Mouse (Mus musculus) bone marrow, adult 2 months (tissue): ENCODE results near the gene Pla2g16. TPM values are rescaled to one million over a fixed set of nuclear protein-coding genes. Genes with fewer than 3 reads are reported as not detected.

Experiments used
- H3K27ac ChIP-seq: fragments of 200-500 bp; 2 replicates; pipeline ENCODE4 v1.5.1; 2012; ENCODE audit warnings: low read depth, mild to moderate bottlenecking, control low read depth, inconsistent platforms, low read length; ENCODE audit not compliant: control insufficient read depth, poor library complexity, insufficient read depth
- H3K4me1 ChIP-seq: fragments of 200-500 bp; 2 replicates; pipeline ENCODE4 v1.6.1; 2011; ENCODE audit warnings: low read length; ENCODE audit not compliant: control insufficient read depth, insufficient read depth
- H3K4me3 ChIP-seq: fragments of 200-500 bp; replicated peaks from 2 replicates; pipeline ENCODE3; 2011; ENCODE audit warnings: mild to moderate bottlenecking, low read depth, low read length, control low read depth; ENCODE audit not compliant: control insufficient read depth
- CTCF ChIP-seq: fragments of 200-500 bp; IDR thresholded peaks from 2 replicates; pipeline ENCODE4 v1.5.1; 2011; ENCODE audit warnings: low read length, control low read depth; ENCODE audit not compliant: control insufficient read depth, insufficient read depth
- POLR2A ChIP-seq: fragments of 200-500 bp; IDR thresholded peaks from 2 replicates; pipeline ENCODE4 v1.6.1; 2011; ENCODE audit warnings: low read depth, mild to moderate bottlenecking, control low read depth, low read length, borderline replicate concordance; ENCODE audit not compliant: control insufficient read depth
- WGBS: fragments of 180-500 bp; shearing (Covaris S2); methylation state at CpG from one replicate; pipeline ENCODE4 v1.1.7; 2018; 5-methylcytosine and 5-hydroxymethylcytosine counted together
- polyA plus RNA-seq: library from polyadenylated mRNA; stranded (reverse); fragments of >200 nt; gene quantifications from 2 replicates; pipeline ENCODE4 v1.2.4, GENCODE M21; 2011; ENCODE audit warnings: low replicate concordance; ENCODE audit not compliant: missing spikeins, insufficient read depth, insufficient read length

The Pla2g16 gene
- polyA plus RNA-seq, 1 experiment, result 23.4 TPM

- 90% methylated on average over 5 of the region's 5 CpGs for WGBS
- TF ChIP-seq POLR2A (no peak), CTCF (no peak)
These were observed 25.4 kb upstream of the Pla2g16 start for GRCm38 (mm10) chr19:7531906-7532305.

GRCm38 (mm10) chr19:7533891-7534290, 23.4 kb upstream of the Pla2g16 start:
- Histone ChIP-seq H3K27ac (no peak overlapping the region), H3K4me3 (no peak overlapping the region), H3K4me1 (no peaks in the 10 kb centered on the region)
- TF ChIP-seq CTCF, result no peak
- TF ChIP-seq POLR2A, result no peak
- 90% methylated on average over 5 of the region's 5 CpGs for WGBS

More at GRCm38 (mm10) chr19:7531906-7532305, 25.4 kb upstream of the Pla2g16 start:
- H3K4me3 ChIP-seq, result no peak overlapping the region
- no peak overlapping the region for H3K27ac ChIP-seq
- H3K4me1 ChIP-seq, result no peaks in the 10 kb centered on the region

- whole genome bisulfite sequencing, result 86% methylated on average over 3 of the region's 3 CpGs
- Histone ChIP-seq H3K4me3 (no peak overlapping the region), H3K4me1 (no peaks in the 10 kb centered on the region), H3K27ac (no peak overlapping the region)
- TF ChIP-seq CTCF (no peak), POLR2A (no peak)
These were observed 8.3 kb upstream of the Pla2g16 start for GRCm38 (mm10) chr19:7548924-7549323.

- WGBS, result 56% methylated on average over 4 of the region's 4 CpGs
- no peak overlapping the region for H3K4me3 ChIP-seq
- H3K4me1 ChIP-seq, result peaks cover 2% of the 10 kb centered on the region
- peak overlapping the region; percentile 74 for H3K27ac ChIP-seq
- TF ChIP-seq POLR2A (no peak), CTCF (no peak)
These were observed 5.5 kb upstream of the Pla2g16 start for GRCm38 (mm10) chr19:7551550-7552300.

GRCm38 (mm10) chr19:7552301-7552673, 5.0 kb upstream of the Pla2g16 start:
- no peak for TF ChIP-seq CTCF
- no peak for TF ChIP-seq POLR2A

GRCm38 (mm10) chr19:7553441-7553840, 3.8 kb upstream of the Pla2g16 start:
- no peak for TF ChIP-seq POLR2A
- no peak for TF ChIP-seq CTCF
- peaks cover 2% of the 10 kb centered on the region for H3K4me1 ChIP-seq
- peak overlapping the region; percentile 19; the same call in 1 of the 2 replicates for H3K27ac ChIP-seq
- H3K4me3 ChIP-seq, result no peak overlapping the region

More at GRCm38 (mm10) chr19:7552301-7552673, 5.0 kb upstream of the Pla2g16 start:
- peaks cover 2% of the 10 kb centered on the region for H3K4me1 ChIP-seq
- 58% methylated on average over 2 of the region's 2 CpGs for WGBS
- H3K27ac ChIP-seq, result peak overlapping the region; percentile 17; the same call in 1 of the 2 replicates
- no peak overlapping the region for H3K4me3 ChIP-seq

GRCm38 (mm10) chr19:7554881-7555280, 2.4 kb upstream of the Pla2g16 start:
- TF ChIP-seq POLR2A (no peak), CTCF (no peak)
- Histone ChIP-seq H3K27ac (no peak overlapping the region), H3K4me3 (no peak overlapping the region), H3K4me1 (peaks cover 2% of the 10 kb centered on the region)
- 72% methylated on average over 4 of the region's 4 CpGs for WGBS

GRCm38 (mm10) chr19:7556641-7557040, 618 bp upstream of the Pla2g16 start:
- TF ChIP-seq POLR2A (no peak), CTCF (no peak)
- H3K27ac ChIP-seq, result no peak overlapping the region
- no peak overlapping the region for H3K4me3 ChIP-seq
- peaks cover 2% of the 10 kb centered on the region for H3K4me1 ChIP-seq
- 88% methylated on average over 1 of the region's 1 CpGs for WGBS
